Mouse (Mus musculus) cerebellum, adult 11-12 months (tissue): ENCODE data around the gene Plcd4.
"Not testable (repeated sequence)": the region's sequence is repeated elsewhere in the genome, so short reads cannot be mapped to it uniquely, and the experiment has no call there.

Experiments
- DNase-seq: peaks from one replicate; pipeline ENCODE4 v3.0.0; 2022

Plcd4 gene

GRCm38 (mm10) chr1:74542451-74542961 lies at the start of gene Plcd4:
Plcd4 (plus strand) TSS chr1:74542888.
- DNase-seq = peak; percentile 78

GRCm38 (mm10) chr1:74501106-74501505 lies 41.6 kb upstream of the Plcd4 start:
- DNase-seq = no peak

GRCm38 (mm10) chr1:74505393-74505720 lies 37.3 kb upstream of the Plcd4 start:
- no peak for DNase-seq

- peak; percentile 100 for DNase-seq
Observed at GRCm38 (mm10) chr1:74505721-74506464, 36.8 kb upstream of the Plcd4 start, which contains the start of gene Cnot9. Cnot9 (plus strand) TSS chr1:74506058.

GRCm38 (mm10) chr1:74506471-74506881 lies 36.2 kb upstream of the Plcd4 start:
- no peak for DNase-seq

- DNase-seq = no peak
Observed at GRCm38 (mm10) chr1:74507780-74508179, 34.9 kb upstream of the Plcd4 start.

GRCm38 (mm10) chr1:74511306-74511705 lies 31.4 kb upstream of the Plcd4 start:
- DNase-seq = no peak

GRCm38 (mm10) chr1:74512999-74513398 lies 29.7 kb upstream of the Plcd4 start:
- DNase-seq = not testable (repeated sequence)

GRCm38 (mm10) chr1:74519875-74520274 lies 22.8 kb upstream of the Plcd4 start:
- no peak for DNase-seq

- no peak for DNase-seq
Observed at GRCm38 (mm10) chr1:74524746-74525145, 17.9 kb upstream of the Plcd4 start.

- DNase-seq = no peak
Observed at GRCm38 (mm10) chr1:74528589-74528988, 14.1 kb upstream of the Plcd4 start.

- peak; percentile 19 for DNase-seq
Observed at GRCm38 (mm10) chr1:74538650-74539049, 4.0 kb upstream of the Plcd4 start.

- DNase-seq = no peak
Observed at GRCm38 (mm10) chr1:74544184-74544583, 1.5 kb downstream of the Plcd4 start, which contains the start of gene Usp37. Usp37 (minus strand) TSS chr1:74544284.

- no peak for DNase-seq
Observed at GRCm38 (mm10) chr1:74559061-74559460, 16.4 kb downstream of the Plcd4 start.

GRCm38 (mm10) chr1:74565834-74566233 lies 23.1 kb downstream of the Plcd4 start:
- DNase-seq = no peak

GRCm38 (mm10) chr1:74569739-74570719 lies 27.3 kb downstream of the Plcd4 start:
- DNase-seq = no peak

GRCm38 (mm10) chr1:74582621-74583020 lies 39.9 kb downstream of the Plcd4 start:
- DNase-seq = no peak

GRCm38 (mm10) chr1:74584616-74585398 lies 42.1 kb downstream of the Plcd4 start:
- DNase-seq = no peak

- no peak for DNase-seq
Observed at GRCm38 (mm10) chr1:74587233-74587772, 44.6 kb downstream of the Plcd4 start.

- DNase-seq = peak; percentile 99
Observed at GRCm38 (mm10) chr1:74587773-74588445, 45.2 kb downstream of the Plcd4 start, which contains the start of the genes Zfp142 and Bcs1l. Zfp142 (minus strand) TSS chr1:74588246. Bcs1l (plus strand) TSS chr1:74588289.

- DNase-seq = no peak
Observed at GRCm38 (mm10) chr1:74594434-74594833, 51.7 kb downstream of the Plcd4 start.
